Mouse (Mus musculus) forebrain, embryonic 13.5 days (tissue): ENCODE measurements around the gene Elmo2. TPM values are rescaled to one million over a fixed set of nuclear protein-coding genes. Genes with fewer than 3 reads are reported as not detected.
A peak's percentile ranks its signal among the peaks of the same experiment; 100 is the strongest.

Source experiments
- ATAC-seq: fragments of 200-750 bp; cut with Nextera tagmentation; 2 replicates; pipeline ENCODE4 v1.8.0; 2017
- H3K27ac ChIP-seq: fragments of 300-500 bp; sonication (generic); 2 replicates; pipeline ENCODE4 v1.5.1; 2015; ENCODE audit warnings: inconsistent platforms, mild to moderate bottlenecking, moderate library complexity
- H3K27me3 ChIP-seq: fragments of 300-500 bp; sonication (generic); 2 replicates; pipeline ENCODE4 v1.6.1; 2015; ENCODE audit warnings: mild to moderate bottlenecking, inconsistent platforms
- H3K36me3 ChIP-seq: fragments of 300-500 bp; sonication (generic); 2 replicates; pipeline ENCODE4 v1.6.1; 2015; ENCODE audit warnings: mild to moderate bottlenecking, inconsistent platforms; ENCODE audit not compliant: poor library complexity, severe bottlenecking
- H3K4me1 ChIP-seq: fragments of 300-500 bp; sonication (generic); 2 replicates; pipeline ENCODE4 v1.6.1; 2015; ENCODE audit warnings: inconsistent platforms
- H3K4me2 ChIP-seq: fragments of 300-500 bp; sonication (generic); 2 replicates; pipeline ENCODE4 v1.6.1; 2015; ENCODE audit warnings: inconsistent platforms, mild to moderate bottlenecking, moderate library complexity
- H3K4me3 ChIP-seq: fragments of 300-500 bp; sonication (generic); 2 replicates; pipeline ENCODE4 v1.5.1; 2015; ENCODE audit warnings: mild to moderate bottlenecking, inconsistent platforms
- H3K9ac ChIP-seq: fragments of 300-500 bp; sonication (generic); 2 replicates; pipeline ENCODE4 v1.6.1; 2015; ENCODE audit warnings: mild to moderate bottlenecking, inconsistent platforms
- H3K9me3 ChIP-seq: fragments of 300-500 bp; sonication (generic); replicated peaks from 2 replicates; pipeline ENCODE4 v1.6.1; 2016; ENCODE audit warnings: inconsistent platforms
- WGBS: fragments of 180-500 bp; shearing (Covaris S2); methylation state at CpG from one replicate; pipeline ENCODE4 v1.1.7; 2015; 5-methylcytosine and 5-hydroxymethylcytosine counted together
- polyA plus RNA-seq: library from polyadenylated mRNA; unstranded; fragments of >200 nt; fragmentation: Nextera tagmentation; extraction: Ambion mirVana; gene quantifications from 2 replicates; pipeline ENCODE4 v1.2.1, GENCODE M21; 2015

The Elmo2 gene
- polyA plus RNA-seq, 1 experiment from 2014 or later: 90.5 TPM

DNA sequence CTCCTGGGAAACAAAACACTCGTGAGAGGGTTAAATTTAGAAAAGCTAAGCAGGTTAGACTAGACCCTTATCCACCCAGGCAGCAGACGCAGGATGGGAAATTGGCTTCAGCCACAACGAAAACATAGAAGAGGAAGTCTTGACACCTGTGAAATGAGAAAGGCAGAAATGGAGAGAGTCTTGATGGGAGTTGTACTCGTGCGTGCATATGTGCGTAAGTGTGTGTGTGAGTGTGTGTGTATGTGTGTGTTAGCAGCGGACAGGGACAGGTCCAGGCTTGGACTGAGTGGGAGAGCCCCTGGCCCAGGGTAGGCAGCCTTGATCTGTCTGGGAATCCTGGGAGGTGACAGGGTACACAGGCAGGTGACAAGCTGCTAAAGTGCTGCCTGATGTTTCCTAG lies 55.4 kb downstream of the Elmo2 start:
- no peak overlapping the region for H3K4me2 ChIP-seq
- H3K9ac ChIP-seq: 0 out of 2 replicates have a peak overlapping the region, but pooled peaks have one; percentile 12
- no peak overlapping the region for H3K4me3 ChIP-seq
- WGBS: 53% methylated on average over 7 of the region's 7 CpGs
- ATAC-seq: no peak
- no peaks in the 10 kb centered on the region for H3K36me3 ChIP-seq
- no peaks in the 10 kb centered on the region for H3K9me3 ChIP-seq
- peaks cover 61% of the 10 kb centered on the region for H3K4me1 ChIP-seq
- peak overlapping the region; percentile 44; the same call in 1 of the 2 replicates for H3K27ac ChIP-seq
- peaks cover 5% of the 10 kb centered on the region; the same call in 1 of the 2 replicates for H3K27me3 ChIP-seq

DNA sequence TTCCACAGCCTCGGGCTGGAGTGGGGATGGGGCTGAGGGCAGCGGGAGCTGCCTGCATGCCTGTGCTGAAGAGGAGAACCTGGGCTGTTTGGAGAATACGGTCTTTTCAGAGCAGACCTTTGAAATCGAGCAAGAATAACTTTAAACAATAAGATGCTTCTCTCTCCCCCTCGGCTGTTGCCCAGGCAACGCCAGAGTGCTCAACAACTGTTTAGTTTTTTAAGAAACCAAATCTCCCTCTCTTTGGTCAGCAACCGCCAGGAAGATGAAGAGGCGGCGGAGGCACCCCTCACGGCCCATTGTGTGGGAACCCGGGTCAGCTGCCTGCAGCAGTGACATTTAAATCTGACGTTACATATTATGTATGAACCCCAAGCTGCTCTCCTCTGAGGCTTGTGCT lies 59.5 kb downstream of the Elmo2 start:
- Histone ChIP-seq H3K4me3 (no peak overlapping the region), H3K9me3 (no peaks in the 10 kb centered on the region), H3K9ac (no peak overlapping the region), H3K4me1 (peaks cover 47% of the 10 kb centered on the region), H3K27me3 (peaks cover 5% of the 10 kb centered on the region; the same call in 1 of the 2 replicates), H3K36me3 (no peaks in the 10 kb centered on the region), H3K27ac (0 out of 2 replicates have a peak overlapping the region, but pooled peaks have one; percentile 14), H3K4me2 (0 out of 2 replicates have a peak overlapping the region, but pooled peaks have one; percentile 2)
- ATAC-seq: no peak
- 2% methylated on average over 12 of the region's 12 CpGs for WGBS

DNA sequence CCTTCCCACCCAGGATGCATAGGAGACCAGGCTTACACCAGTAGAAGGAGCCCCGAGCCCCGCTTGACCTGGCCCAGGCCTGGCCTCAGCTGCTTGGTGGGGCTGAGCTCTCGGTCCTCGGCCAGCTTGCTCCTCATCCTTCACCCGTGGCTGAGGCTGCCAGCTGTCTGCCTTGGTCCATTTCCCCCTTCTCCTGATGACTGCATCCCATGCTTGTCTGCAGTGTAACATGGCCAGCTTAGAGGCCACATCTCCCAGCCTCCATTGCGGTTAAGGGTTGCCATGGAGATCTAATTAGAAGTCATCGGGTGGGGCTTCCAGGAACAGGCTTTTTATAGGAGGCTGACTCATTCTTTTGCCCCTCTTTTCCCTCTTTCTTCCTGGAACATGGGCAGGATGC lies 62.4 kb downstream of the Elmo2 start:
- peaks cover 32% of the 10 kb centered on the region for H3K4me1 ChIP-seq
- no peak for ATAC-seq
- H3K36me3 ChIP-seq: no peaks in the 10 kb centered on the region
- no peak overlapping the region for H3K4me2 ChIP-seq
- no peak overlapping the region; the same call in 1 of the 2 replicates for H3K27ac ChIP-seq
- no peak overlapping the region for H3K9ac ChIP-seq
- WGBS: 61% methylated on average over 7 of the region's 7 CpGs
- H3K4me3 ChIP-seq: no peak overlapping the region
- peaks cover 7% of the 10 kb centered on the region; the same call in 1 of the 2 replicates for H3K27me3 ChIP-seq
- H3K9me3 ChIP-seq: no peaks in the 10 kb centered on the region

DNA sequence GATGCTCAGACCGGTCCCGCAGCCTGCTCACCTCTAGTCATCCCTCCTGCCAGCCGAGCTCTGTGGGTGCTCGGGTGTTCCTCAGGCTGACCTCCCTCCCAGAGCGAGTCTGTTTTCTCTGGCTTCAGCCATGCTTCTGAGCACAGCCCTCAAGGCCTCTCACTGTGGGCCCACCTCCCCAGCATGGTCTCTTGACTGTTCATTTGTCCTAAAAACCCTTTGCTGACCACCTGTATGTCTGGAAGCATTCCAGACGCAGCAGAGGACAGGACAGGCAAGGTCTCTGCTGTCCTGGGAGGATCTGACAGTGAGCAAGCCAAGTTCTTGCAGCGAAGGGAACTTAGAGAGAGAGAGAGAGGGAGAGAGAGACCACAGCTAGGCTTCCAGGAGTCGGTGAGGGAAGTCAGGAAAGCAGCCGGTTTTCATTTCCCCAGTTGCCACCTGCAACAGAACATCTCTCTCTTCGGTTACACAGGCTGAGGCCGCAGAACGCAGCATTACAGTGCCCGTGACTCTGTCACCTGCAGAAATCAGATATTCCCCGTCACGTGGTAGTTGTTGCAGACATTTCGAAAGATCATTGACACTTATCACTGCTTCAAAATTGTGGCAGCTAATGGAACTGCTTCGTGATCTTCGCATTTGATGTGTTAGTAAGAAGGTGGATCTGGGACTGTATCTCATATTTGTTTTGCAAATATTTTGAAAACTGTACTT lies 63.8 kb downstream of the Elmo2 start:
- no peak for ATAC-seq
- H3K9me3 ChIP-seq: no peaks in the 10 kb centered on the region
- H3K4me2 ChIP-seq: no peak overlapping the region
- H3K27me3 ChIP-seq: peaks cover 7% of the 10 kb centered on the region; the same call in 1 of the 2 replicates
- H3K27ac ChIP-seq: no peak overlapping the region
- peaks cover 38% of the 10 kb centered on the region for H3K4me1 ChIP-seq
- H3K36me3 ChIP-seq: no peaks in the 10 kb centered on the region
- H3K4me3 ChIP-seq: no peak overlapping the region
- H3K9ac ChIP-seq: no peak overlapping the region
- WGBS: 69% methylated on average over 18 of the region's 18 CpGs

DNA sequence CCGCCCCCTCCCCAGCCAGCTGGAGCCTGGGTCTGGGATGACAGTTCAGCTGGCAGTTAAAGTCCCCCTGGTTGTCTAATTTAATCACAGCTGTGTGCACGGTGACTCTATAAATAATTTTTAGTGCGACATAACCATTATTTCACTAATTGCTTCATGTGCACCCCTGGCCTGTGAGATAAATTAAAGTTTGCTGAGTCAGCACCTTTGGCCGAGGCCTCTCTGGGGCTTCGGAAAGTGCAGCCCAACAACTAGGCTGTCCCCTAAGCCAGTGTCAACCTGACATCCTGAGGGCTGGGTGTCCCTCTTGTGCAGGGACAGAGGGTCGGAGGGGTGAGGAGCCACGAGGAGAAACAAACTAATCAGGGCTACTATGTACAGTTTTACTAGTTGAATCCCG lies 66.4 kb downstream of the Elmo2 start:
- no peak overlapping the region for H3K4me3 ChIP-seq
- H3K4me2 ChIP-seq: no peak overlapping the region
- H3K9ac ChIP-seq: no peak overlapping the region
- H3K36me3 ChIP-seq: no peaks in the 10 kb centered on the region
- peaks cover 29% of the 10 kb centered on the region for H3K4me1 ChIP-seq
- no peak overlapping the region for H3K27ac ChIP-seq
- no peaks in the 10 kb centered on the region for H3K9me3 ChIP-seq
- 81% methylated on average over 8 of the region's 8 CpGs for WGBS
- ATAC-seq: no peak
- peaks cover 30% of the 10 kb centered on the region for H3K27me3 ChIP-seq

DNA sequence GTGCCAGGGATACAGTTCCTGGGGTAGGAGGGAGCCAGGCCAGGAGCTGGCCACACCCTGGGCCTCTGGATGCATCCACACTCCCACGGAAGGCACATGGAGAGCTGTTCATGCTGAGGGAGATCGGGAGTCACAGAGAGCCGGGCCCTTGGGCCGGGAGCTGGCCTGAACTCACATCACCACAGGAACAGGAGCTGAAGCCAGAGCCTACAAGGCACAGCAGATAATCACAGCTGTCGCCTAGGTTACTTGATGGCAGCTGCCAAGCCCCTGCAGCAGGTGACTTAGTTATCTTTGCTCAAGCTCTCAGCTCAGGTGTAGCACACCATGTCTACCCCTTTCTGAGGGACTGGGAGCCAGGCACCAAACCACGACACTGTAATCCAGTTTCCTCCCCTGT lies 68.0 kb downstream of the Elmo2 start:
- 79% methylated on average over 6 of the region's 6 CpGs for WGBS
- Histone ChIP-seq H3K27ac (no peak overlapping the region), H3K4me1 (peaks cover 33% of the 10 kb centered on the region), H3K9me3 (no peaks in the 10 kb centered on the region), H3K4me2 (no peak overlapping the region), H3K9ac (no peak overlapping the region), H3K4me3 (no peak overlapping the region), H3K36me3 (no peaks in the 10 kb centered on the region), H3K27me3 (peaks cover 45% of the 10 kb centered on the region)
- no peak for ATAC-seq

DNA sequence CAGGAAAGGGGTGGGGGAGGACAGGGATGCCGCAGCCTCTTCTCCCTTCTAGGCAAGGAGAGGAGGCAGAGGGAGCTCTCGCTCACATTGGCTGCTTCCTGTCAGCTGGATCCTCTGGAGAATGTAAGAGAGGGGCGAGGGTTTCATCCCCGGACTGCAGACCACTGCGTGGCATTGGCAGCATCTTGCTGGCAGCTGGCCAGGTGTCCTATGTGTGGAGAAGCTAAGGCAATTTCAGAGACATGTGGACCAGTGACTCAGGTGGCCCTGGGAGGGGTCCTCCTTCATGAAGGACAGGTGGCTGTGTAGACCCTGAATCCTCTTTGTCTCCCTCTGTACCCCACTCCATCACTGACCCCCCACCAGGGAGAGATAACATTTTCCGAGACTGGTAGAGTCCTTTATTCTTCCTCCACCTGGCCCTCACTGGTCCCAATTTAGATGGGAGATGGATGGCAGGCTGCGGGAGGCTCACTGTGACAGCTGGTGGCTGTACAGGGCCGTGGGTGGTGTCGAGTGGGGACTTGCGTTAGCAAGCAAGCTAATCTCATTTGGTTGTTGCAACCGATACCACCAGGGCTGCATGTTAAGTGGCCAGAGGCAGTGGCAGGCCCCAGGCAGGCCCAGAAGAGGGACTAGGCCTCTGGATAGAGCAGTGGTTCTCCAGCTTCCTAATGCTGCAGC lies 69.0 kb downstream of the Elmo2 start:
- no peak for ATAC-seq
- H3K4me1 ChIP-seq: peaks cover 31% of the 10 kb centered on the region
- H3K27ac ChIP-seq: no peak overlapping the region
- no peaks in the 10 kb centered on the region for H3K9me3 ChIP-seq
- H3K27me3 ChIP-seq: peaks cover 55% of the 10 kb centered on the region
- 32% methylated on average over 11 of the region's 11 CpGs for WGBS
- H3K9ac ChIP-seq: no peak overlapping the region
- H3K36me3 ChIP-seq: no peaks in the 10 kb centered on the region
- no peak overlapping the region for H3K4me2 ChIP-seq
- H3K4me3 ChIP-seq: no peak overlapping the region

DNA sequence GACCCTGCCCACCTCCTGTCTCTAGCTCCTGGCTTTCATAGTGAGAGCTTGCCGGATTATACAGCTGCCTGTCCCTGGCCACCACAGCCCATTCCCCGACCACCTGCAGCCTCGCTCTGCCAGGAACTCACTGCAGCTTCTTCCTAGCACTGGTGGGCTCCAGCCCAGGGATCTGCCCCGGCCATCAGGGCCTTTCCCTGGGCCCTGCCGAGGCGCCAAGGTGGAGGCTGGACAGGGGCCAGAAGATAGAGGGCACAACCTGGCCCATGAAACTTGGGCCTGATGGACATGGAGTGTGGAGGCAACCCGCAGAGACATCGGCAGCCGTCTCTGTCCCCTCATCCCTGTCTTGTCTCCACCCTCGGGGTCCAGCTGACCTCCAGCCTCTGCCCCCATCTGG lies 70.1 kb downstream of the Elmo2 start:
- Histone ChIP-seq H3K9me3 (no peaks in the 10 kb centered on the region), H3K27ac (no peak overlapping the region), H3K4me1 (peaks cover 31% of the 10 kb centered on the region), H3K4me2 (no peak overlapping the region), H3K36me3 (no peaks in the 10 kb centered on the region), H3K27me3 (peaks cover 57% of the 10 kb centered on the region), H3K9ac (no peak overlapping the region), H3K4me3 (no peak overlapping the region)
- ATAC-seq: no peak
- 73% methylated on average over 10 of the region's 10 CpGs for WGBS

DNA sequence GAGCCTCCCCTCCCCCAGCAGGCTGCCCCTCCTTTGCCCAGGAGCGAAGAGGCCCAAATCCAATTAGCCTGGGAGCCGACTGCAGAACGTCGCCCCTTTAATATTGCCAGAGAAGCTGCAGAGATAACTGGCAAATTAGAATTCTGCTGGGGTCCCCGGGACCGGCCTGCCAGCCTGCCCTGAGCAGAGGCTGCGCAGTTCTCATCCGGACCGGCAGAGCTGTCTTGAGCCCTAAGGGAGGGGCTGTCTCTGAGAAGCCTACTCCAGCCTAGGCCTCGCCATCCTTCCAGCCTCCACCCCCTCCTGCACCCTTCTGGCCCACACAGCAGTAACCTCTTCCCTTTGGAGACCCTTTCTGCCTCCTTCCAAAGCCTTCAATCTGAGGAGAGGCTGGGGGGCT lies 72.4 kb downstream of the Elmo2 start:
- no peak for ATAC-seq
- Histone ChIP-seq H3K4me2 (no peak overlapping the region; the same call in 1 of the 2 replicates), H3K9me3 (no peaks in the 10 kb centered on the region), H3K4me3 (no peak overlapping the region), H3K36me3 (no peaks in the 10 kb centered on the region), H3K9ac (no peak overlapping the region; the same call in 1 of the 2 replicates), H3K4me1 (peaks cover 42% of the 10 kb centered on the region), H3K27me3 (peaks cover 77% of the 10 kb centered on the region), H3K27ac (no peak overlapping the region)
- WGBS: 2% methylated on average over 10 of the region's 10 CpGs

DNA sequence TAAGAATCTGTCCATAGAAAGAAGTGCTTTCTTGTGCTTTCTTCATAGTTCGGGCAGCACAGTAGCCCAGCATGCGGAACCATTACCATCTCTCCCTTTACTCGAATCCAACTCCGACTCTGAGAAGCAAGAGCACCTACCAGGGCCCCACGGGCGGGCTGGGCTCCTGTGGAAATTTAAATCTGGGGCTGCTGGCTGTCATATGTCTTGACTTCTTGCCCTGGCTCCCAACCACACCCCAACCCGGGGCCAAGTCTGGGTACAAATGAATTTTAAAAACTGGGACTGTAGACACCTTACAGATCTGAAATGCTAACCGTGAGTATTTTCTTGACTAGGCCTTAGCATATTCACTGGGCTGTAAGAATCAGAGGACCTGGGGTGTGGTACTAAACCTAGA lies 73.0 kb downstream of the Elmo2 start:
- H3K9me3 ChIP-seq: no peaks in the 10 kb centered on the region
- no peak overlapping the region for H3K27ac ChIP-seq
- no peak overlapping the region for H3K4me3 ChIP-seq
- H3K4me2 ChIP-seq: no peak overlapping the region
- 77% methylated on average over 8 of the region's 8 CpGs for WGBS
- no peaks in the 10 kb centered on the region for H3K36me3 ChIP-seq
- peaks cover 40% of the 10 kb centered on the region for H3K4me1 ChIP-seq
- no peak for ATAC-seq
- H3K27me3 ChIP-seq: peaks cover 79% of the 10 kb centered on the region
- H3K9ac ChIP-seq: no peak overlapping the region

DNA sequence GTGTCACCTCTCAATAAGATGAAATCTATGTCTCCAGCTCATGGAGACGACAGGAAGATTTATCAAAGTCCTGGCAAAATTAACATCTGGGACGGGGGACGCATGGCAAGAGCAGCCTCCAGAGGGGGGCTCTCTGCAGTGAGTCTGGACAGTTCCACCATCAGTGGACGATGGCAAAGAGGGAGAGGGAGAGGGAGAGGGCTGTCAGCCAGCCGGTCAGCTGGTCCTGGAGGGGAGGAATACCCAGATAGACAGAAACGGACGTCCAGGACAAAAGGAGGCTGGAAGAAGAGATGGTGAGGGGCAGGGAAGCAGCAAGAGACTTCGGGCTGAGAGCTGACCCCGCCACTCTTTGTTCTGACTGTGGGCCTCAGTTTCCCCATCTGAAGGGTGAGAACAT lies 73.5 kb downstream of the Elmo2 start:
- no peak overlapping the region for H3K4me3 ChIP-seq
- H3K36me3 ChIP-seq: no peaks in the 10 kb centered on the region
- H3K9me3 ChIP-seq: no peaks in the 10 kb centered on the region
- H3K4me1 ChIP-seq: peaks cover 39% of the 10 kb centered on the region
- H3K9ac ChIP-seq: no peak overlapping the region
- ATAC-seq: no peak
- H3K27ac ChIP-seq: no peak overlapping the region
- H3K27me3 ChIP-seq: peaks cover 83% of the 10 kb centered on the region
- H3K4me2 ChIP-seq: no peak overlapping the region
- WGBS: 51% methylated on average over 9 of the region's 9 CpGs

DNA sequence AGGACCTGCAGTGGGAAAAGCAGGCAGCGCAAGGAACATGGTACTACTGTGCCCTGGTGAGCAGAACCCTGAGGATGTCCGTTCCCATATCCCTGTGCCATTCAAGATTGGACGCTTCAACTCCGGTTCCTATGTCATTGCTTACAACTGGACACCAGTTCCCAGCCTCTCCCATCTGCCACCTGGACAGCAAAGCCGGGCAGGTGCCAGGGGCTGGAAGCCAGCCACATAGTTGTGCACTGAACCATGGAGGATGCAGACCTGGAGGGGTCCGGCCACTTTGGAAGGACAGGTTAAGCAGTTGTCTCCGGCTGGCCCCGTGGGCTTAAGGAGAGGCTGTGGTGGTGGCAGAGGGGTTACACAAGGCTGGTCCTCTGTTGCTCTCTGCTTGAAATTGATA lies 73.9 kb downstream of the Elmo2 start:
- WGBS: 74% methylated on average over 8 of the region's 8 CpGs
- Histone ChIP-seq H3K4me2 (no peak overlapping the region), H3K9me3 (no peaks in the 10 kb centered on the region), H3K36me3 (no peaks in the 10 kb centered on the region), H3K4me1 (peaks cover 36% of the 10 kb centered on the region), H3K9ac (no peak overlapping the region), H3K27ac (no peak overlapping the region), H3K27me3 (peaks cover 87% of the 10 kb centered on the region), H3K4me3 (no peak overlapping the region)
- ATAC-seq: no peak
